Mouse (Mus musculus) midbrain, embryonic 14.5 days (tissue): ENCODE measurements at regions not wholly inside any gene's neighbourhood (a gene's known extent, or its start where the extent isn't known, plus 50 kb on each side); places are given as distances from the start of the nearest gene placed in this dataset.

Experiments
- ATAC-seq: fragments of 200-750 bp; cut with Nextera tagmentation; 2 replicates; pipeline ENCODE4 v1.8.0; 2017; ENCODE audit warnings: moderate number of reproducible peaks, moderate library complexity; ENCODE audit not compliant: low FRiP score, low TSS enrichment
- DNase-seq: peaks from one replicate; pipeline ENCODE4 v3.0.0-alpha.2; 2015
- H3K27ac ChIP-seq: fragments of 300-500 bp; sonication (generic); replicated peaks from 2 replicates; pipeline ENCODE4 v1.5.1; 2014; ENCODE audit warnings: mild to moderate bottlenecking, low read depth, low read length, moderate library complexity
- H3K27me3 ChIP-seq: fragments of 300-500 bp; sonication (generic); 2 replicates; pipeline ENCODE4 v1.6.1; 2014; ENCODE audit warnings: low read length, control low read depth, mixed read lengths; ENCODE audit not compliant: control insufficient read depth, insufficient read depth
- H3K36me3 ChIP-seq: fragments of 300-500 bp; sonication (generic); 2 replicates; pipeline ENCODE4 v1.6.1; 2014; ENCODE audit warnings: low read length, control low read depth; ENCODE audit not compliant: control insufficient read depth, insufficient read depth
- H3K4me1 ChIP-seq: fragments of 300-500 bp; sonication (generic); 2 replicates; pipeline ENCODE4 v1.6.1; 2014; ENCODE audit warnings: mild to moderate bottlenecking, antibody characterized with exemption, low read length, control low read depth; ENCODE audit not compliant: control insufficient read depth, insufficient read depth
- H3K4me2 ChIP-seq: fragments of 300-500 bp; sonication (generic); 2 replicates; pipeline ENCODE4 v1.6.1; 2014; ENCODE audit warnings: mild to moderate bottlenecking, low read length, moderate library complexity
- H3K4me3 ChIP-seq: fragments of 300-500 bp; sonication (generic); replicated peaks from 2 replicates; pipeline ENCODE4 v1.5.1; 2014; ENCODE audit warnings: low read depth, low read length
- H3K9ac ChIP-seq: fragments of 300-500 bp; sonication (generic); replicated peaks from 2 replicates; pipeline ENCODE4 v1.6.1; 2014; ENCODE audit warnings: mild to moderate bottlenecking, low read length, moderate library complexity
- H3K9me3 ChIP-seq: fragments of 300-500 bp; sonication (generic); 2 replicates; pipeline ENCODE4 v1.6.1; 2016; ENCODE audit warnings: low read length, control low read depth, mixed read lengths; ENCODE audit not compliant: control insufficient read depth
- WGBS: fragments of 180-500 bp; shearing (Covaris S2); extraction: QIAGEN DNeasy Blood & Tissue Kit; methylation state at CpG from one replicate; pipeline ENCODE4 v1.1.7; 2014; 5-methylcytosine and 5-hydroxymethylcytosine counted together

- Histone ChIP-seq H3K36me3 (no peaks in the 10 kb centered on the region), H3K4me1 (no peaks in the 10 kb centered on the region), H3K4me3 (no peak overlapping the region), H3K4me2 (no peak overlapping the region), H3K9ac (no peak overlapping the region), H3K27me3 (no peaks in the 10 kb centered on the region), H3K9me3 (no peaks in the 10 kb centered on the region), H3K27ac (no peak overlapping the region)
- DNase-seq (peak; percentile 35), ATAC-seq (no peak)
- 38% methylated on average over 10 of the region's 10 CpGs for WGBS
Measured at GRCm38 (mm10) chr5:54267905-54268590, 269.7 kb downstream of the Stim2 start.

GRCm38 (mm10) chr5:54279357-54279756 lies 281.1 kb downstream of the Stim2 start:
- H3K27me3 ChIP-seq, result no peaks in the 10 kb centered on the region
- H3K4me1 ChIP-seq, result peaks cover 11% of the 10 kb centered on the region; the same call in 1 of the 2 replicates
- no peak for DNase-seq
- H3K4me3 ChIP-seq, result no peak overlapping the region
- no peaks in the 10 kb centered on the region for H3K36me3 ChIP-seq
- H3K27ac ChIP-seq, result no peak overlapping the region
- H3K4me2 ChIP-seq, result no peak overlapping the region
- ATAC-seq, result no peak; the same call in 1 of the 2 replicates
- no peaks in the 10 kb centered on the region for H3K9me3 ChIP-seq
- H3K9ac ChIP-seq, result no peak overlapping the region
- WGBS, result 43% methylated on average over 8 of the region's 8 CpGs

GRCm38 (mm10) chr5:54280670-54281069 lies 282.4 kb downstream of the Stim2 start:
- Histone ChIP-seq H3K9ac (no peak overlapping the region), H3K27ac (no peak overlapping the region), H3K27me3 (no peaks in the 10 kb centered on the region), H3K4me3 (no peak overlapping the region), H3K4me1 (peaks cover 11% of the 10 kb centered on the region; the same call in 1 of the 2 replicates), H3K4me2 (no peak overlapping the region), H3K9me3 (no peaks in the 10 kb centered on the region), H3K36me3 (no peaks in the 10 kb centered on the region)
- 47% methylated on average over 4 of the region's 4 CpGs for WGBS
- no peak for ATAC-seq
- no peak for DNase-seq

GRCm38 (mm10) chr5:54281121-54281520 lies 282.8 kb downstream of the Stim2 start:
- Histone ChIP-seq H3K4me3 (no peak overlapping the region), H3K27ac (no peak overlapping the region), H3K9ac (no peak overlapping the region), H3K9me3 (no peaks in the 10 kb centered on the region), H3K4me1 (peaks cover 11% of the 10 kb centered on the region; the same call in 1 of the 2 replicates), H3K36me3 (no peaks in the 10 kb centered on the region), H3K4me2 (no peak overlapping the region), H3K27me3 (no peaks in the 10 kb centered on the region)
- ATAC-seq (no peak), DNase-seq (no peak)
- WGBS, result 75% methylated on average over 4 of the region's 4 CpGs

GRCm38 (mm10) chr5:54290372-54291080 lies 292.2 kb downstream of the Stim2 start:
- ATAC-seq (no peak), DNase-seq (peak; percentile 43)
- Histone ChIP-seq H3K4me2 (no peak overlapping the region), H3K9me3 (no peaks in the 10 kb centered on the region), H3K4me3 (no peak overlapping the region), H3K9ac (no peak overlapping the region), H3K27me3 (no peaks in the 10 kb centered on the region), H3K27ac (no peak overlapping the region), H3K36me3 (no peaks in the 10 kb centered on the region), H3K4me1 (no peaks in the 10 kb centered on the region)
- WGBS, result 71% methylated on average over 12 of the region's 12 CpGs

GRCm38 (mm10) chr5:54291940-54292339 lies 293.6 kb downstream of the Stim2 start:
- no peaks in the 10 kb centered on the region for H3K4me1 ChIP-seq
- H3K27ac ChIP-seq, result no peak overlapping the region
- DNase-seq (no peak), ATAC-seq (no peak)
- no peaks in the 10 kb centered on the region for H3K36me3 ChIP-seq
- no peak overlapping the region for H3K9ac ChIP-seq
- H3K27me3 ChIP-seq, result no peaks in the 10 kb centered on the region
- no peak overlapping the region for H3K4me2 ChIP-seq
- 68% methylated on average over 5 of the region's 5 CpGs for WGBS
- H3K4me3 ChIP-seq, result no peak overlapping the region
- no peaks in the 10 kb centered on the region for H3K9me3 ChIP-seq

DNA sequence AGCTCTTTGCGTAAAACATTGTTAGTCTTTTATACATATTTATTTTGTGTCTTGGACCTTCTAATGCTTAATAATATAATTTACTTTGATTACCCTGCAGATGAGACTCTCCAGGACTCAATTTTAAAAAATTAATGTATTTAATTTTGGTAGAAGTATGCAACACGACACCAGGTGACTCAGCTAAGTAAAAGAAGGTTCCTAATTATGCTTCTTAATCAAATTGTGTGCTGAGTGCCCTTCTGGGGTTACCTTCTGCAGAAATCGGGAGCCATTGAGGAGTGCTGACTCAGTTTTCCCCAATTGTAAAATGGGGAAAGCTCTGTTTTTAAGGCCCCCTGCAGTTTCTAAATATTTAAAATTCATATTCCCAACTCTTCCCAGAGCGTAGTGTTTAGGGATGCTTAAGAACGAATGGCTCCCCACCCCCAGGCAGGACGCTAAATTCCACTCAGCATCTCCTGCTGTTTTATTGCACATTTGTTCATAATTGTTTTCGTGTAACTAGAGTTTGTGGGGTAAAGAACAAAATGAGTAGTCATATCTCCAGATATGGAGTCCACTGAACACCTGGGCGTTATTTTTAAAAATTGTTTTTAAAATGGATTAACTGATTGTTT lies 315.5 kb downstream of the Stim2 start:
- Histone ChIP-seq H3K27ac (no peak overlapping the region), H3K27me3 (no peaks in the 10 kb centered on the region), H3K36me3 (no peaks in the 10 kb centered on the region), H3K9ac (no peak overlapping the region), H3K4me1 (no peaks in the 10 kb centered on the region), H3K4me2 (no peak overlapping the region), H3K4me3 (no peak overlapping the region), H3K9me3 (no peaks in the 10 kb centered on the region)
- DNase-seq, result no peak
- no peak for ATAC-seq
- WGBS, result 81% methylated on average over 8 of the region's 8 CpGs

- H3K36me3 ChIP-seq, result no peaks in the 10 kb centered on the region
- no peak overlapping the region for H3K9ac ChIP-seq
- no peak overlapping the region for H3K4me3 ChIP-seq
- WGBS, result 75% methylated on average over 2 of the region's 2 CpGs
- H3K4me1 ChIP-seq, result no peaks in the 10 kb centered on the region
- no peak overlapping the region for H3K4me2 ChIP-seq
- no peaks in the 10 kb centered on the region for H3K27me3 ChIP-seq
- ATAC-seq (no peak), DNase-seq (no peak)
- H3K27ac ChIP-seq, result no peak overlapping the region
- no peaks in the 10 kb centered on the region; the same call in 1 of the 2 replicates for H3K9me3 ChIP-seq
Measured at GRCm38 (mm10) chr5:54330415-54330814, 332.1 kb downstream of the Stim2 start.
